Mouse (Mus musculus) forebrain, embryonic 16.5 days (tissue): Measurements from ENCODE around the gene Tuba1c. TPM values are rescaled to one million over a fixed set of nuclear protein-coding genes. Genes with fewer than 3 reads are reported as not detected.

Source experiments
- ATAC-seq: fragments of 200-750 bp; cut with Nextera tagmentation; 2 replicates; pipeline ENCODE4 v1.8.0; 2017; ENCODE audit warnings: mild to moderate bottlenecking, moderate library complexity
- H3K27ac ChIP-seq: fragments of 300-500 bp; sonication (generic); 2 replicates; pipeline ENCODE4 v1.5.1; 2014; ENCODE audit warnings: low read length, control low read depth
- H3K27me3 ChIP-seq: fragments of 300-500 bp; sonication (generic); replicated peaks from 2 replicates; pipeline ENCODE4 v1.6.1; 2014; ENCODE audit warnings: low read length; ENCODE audit not compliant: control insufficient read depth, insufficient read depth
- H3K36me3 ChIP-seq: fragments of 300-500 bp; sonication (generic); 2 replicates; pipeline ENCODE4 v1.6.1; 2014; ENCODE audit not compliant: control insufficient read depth, insufficient read depth
- H3K4me1 ChIP-seq: fragments of 300-500 bp; sonication (generic); replicated peaks from 2 replicates; pipeline ENCODE4 v1.6.1; 2014; ENCODE audit warnings: low read length; ENCODE audit not compliant: control insufficient read depth, insufficient read depth
- H3K4me2 ChIP-seq: fragments of 300-500 bp; sonication (generic); 2 replicates; pipeline ENCODE4 v1.6.1; 2014; ENCODE audit warnings: mild to moderate bottlenecking, low read length, control low read depth
- H3K4me3 ChIP-seq: fragments of 300-500 bp; sonication (generic); replicated peaks from 2 replicates; pipeline ENCODE4 v1.5.1; 2014; ENCODE audit warnings: mild to moderate bottlenecking, low read length, control low read depth
- H3K9ac ChIP-seq: fragments of 300-500 bp; sonication (generic); replicated peaks from 2 replicates; pipeline ENCODE4 v1.6.1; 2014; ENCODE audit warnings: low read depth, low read length, control low read depth
- H3K9me3 ChIP-seq: fragments of 300-500 bp; sonication (generic); 2 replicates; pipeline ENCODE4 v1.6.1; 2016; ENCODE audit warnings: low read length; ENCODE audit not compliant: control insufficient read depth
- WGBS: fragments of 180-500 bp; shearing (Covaris S2); extraction: QIAGEN DNeasy Blood & Tissue Kit; methylation state at CpG from one replicate; pipeline ENCODE4 v1.1.7; 2014; 5-methylcytosine and 5-hydroxymethylcytosine counted together
- polyA plus RNA-seq: library from polyadenylated mRNA; unstranded; fragments of >200 nt; fragmentation: Nextera tagmentation; extraction: Ambion mirVana; gene quantifications from 2 replicates; pipeline ENCODE4 v1.2.1, GENCODE M21; 2015

The Tuba1c gene
- polyA plus RNA-seq, 1 experiment from 2014 or later, result 42.1 TPM

- WGBS, result 85% methylated on average over 3 of the region's 3 CpGs
- no peak for ATAC-seq
- no peak overlapping the region for H3K9ac ChIP-seq
These were observed 17.7 kb upstream of the Tuba1c start for GRCm38 (mm10) chr15:99011946-99012345.

GRCm38 (mm10) chr15:99014496-99015030 lies 15.1 kb upstream of the Tuba1c start:
- no peaks in the 10 kb centered on the region for H3K4me1 ChIP-seq
- no peaks in the 10 kb centered on the region for H3K9me3 ChIP-seq
- 69% methylated on average over 9 of the region's 9 CpGs for WGBS
- no peaks in the 10 kb centered on the region for H3K27me3 ChIP-seq
- H3K9ac ChIP-seq, result no peak overlapping the region
- H3K36me3 ChIP-seq, result no peaks in the 10 kb centered on the region
- no peak overlapping the region for H3K27ac ChIP-seq
- ATAC-seq, result no peak
- H3K4me3 ChIP-seq, result no peak overlapping the region
- H3K4me2 ChIP-seq, result no peak overlapping the region

More at GRCm38 (mm10) chr15:99011946-99012345, 17.7 kb upstream of the Tuba1c start:
- Histone ChIP-seq H3K4me2 (no peak overlapping the region), H3K36me3 (no peaks in the 10 kb centered on the region), H3K27ac (no peak overlapping the region), H3K9me3 (no peaks in the 10 kb centered on the region), H3K27me3 (no peaks in the 10 kb centered on the region), H3K4me3 (no peak overlapping the region), H3K4me1 (no peaks in the 10 kb centered on the region)

- Histone ChIP-seq H3K4me3 (no peak overlapping the region), H3K27ac (no peak overlapping the region), H3K9ac (no peak overlapping the region), H3K36me3 (no peaks in the 10 kb centered on the region), H3K4me2 (no peak overlapping the region), H3K27me3 (no peaks in the 10 kb centered on the region), H3K9me3 (no peaks in the 10 kb centered on the region), H3K4me1 (no peaks in the 10 kb centered on the region)
- ATAC-seq, result no peak
- 83% methylated on average over 8 of the region's 8 CpGs for WGBS
These were observed 12.3 kb upstream of the Tuba1c start for GRCm38 (mm10) chr15:99017355-99017761.

GRCm38 (mm10) chr15:99017986-99018385 lies 11.7 kb upstream of the Tuba1c start:
- no peak overlapping the region for H3K27ac ChIP-seq
- H3K4me2 ChIP-seq, result no peak overlapping the region
- H3K9me3 ChIP-seq, result no peaks in the 10 kb centered on the region
- no peaks in the 10 kb centered on the region for H3K27me3 ChIP-seq
- H3K4me3 ChIP-seq, result no peak overlapping the region
- no peak for ATAC-seq
- H3K4me1 ChIP-seq, result no peaks in the 10 kb centered on the region
- no peak overlapping the region for H3K9ac ChIP-seq
- H3K36me3 ChIP-seq, result no peaks in the 10 kb centered on the region
- WGBS, result 45% methylated on average over 9 of the region's 9 CpGs

GRCm38 (mm10) chr15:99018630-99019029 lies 11.1 kb upstream of the Tuba1c start:
- Histone ChIP-seq H3K4me3 (no peak overlapping the region), H3K27ac (no peak overlapping the region), H3K4me1 (no peaks in the 10 kb centered on the region), H3K9me3 (no peaks in the 10 kb centered on the region), H3K9ac (no peak overlapping the region), H3K4me2 (no peak overlapping the region), H3K36me3 (no peaks in the 10 kb centered on the region), H3K27me3 (no peaks in the 10 kb centered on the region)
- ATAC-seq, result no peak
- 86% methylated on average over 4 of the region's 4 CpGs for WGBS

- Histone ChIP-seq H3K4me1 (no peaks in the 10 kb centered on the region), H3K36me3 (no peaks in the 10 kb centered on the region), H3K9ac (no peak overlapping the region), H3K27me3 (no peaks in the 10 kb centered on the region), H3K27ac (no peak overlapping the region), H3K4me3 (no peak overlapping the region), H3K4me2 (no peak overlapping the region), H3K9me3 (no peaks in the 10 kb centered on the region)
- ATAC-seq, result no peak
- 64% methylated on average over 8 of the region's 8 CpGs for WGBS
These were observed 10.3 kb upstream of the Tuba1c start for GRCm38 (mm10) chr15:99019436-99019835.

GRCm38 (mm10) chr15:99020171-99020570 lies 9.5 kb upstream of the Tuba1c start:
- H3K4me1 ChIP-seq, result no peaks in the 10 kb centered on the region
- H3K9ac ChIP-seq, result no peak overlapping the region
- H3K27ac ChIP-seq, result no peak overlapping the region
- no peaks in the 10 kb centered on the region for H3K9me3 ChIP-seq
- 92% methylated on average over 4 of the region's 4 CpGs for WGBS
- no peaks in the 10 kb centered on the region for H3K27me3 ChIP-seq
- no peak overlapping the region for H3K4me2 ChIP-seq
- H3K4me3 ChIP-seq, result no peak overlapping the region
- H3K36me3 ChIP-seq, result no peaks in the 10 kb centered on the region
- ATAC-seq, result no peak

- Histone ChIP-seq H3K36me3 (no peaks in the 10 kb centered on the region), H3K4me3 (no peak overlapping the region), H3K27me3 (no peaks in the 10 kb centered on the region), H3K4me2 (no peak overlapping the region), H3K9me3 (no peaks in the 10 kb centered on the region), H3K27ac (no peak overlapping the region), H3K9ac (no peak overlapping the region), H3K4me1 (no peaks in the 10 kb centered on the region)
- ATAC-seq, result no peak
- 94% methylated on average over 7 of the region's 7 CpGs for WGBS
These were observed 8.4 kb upstream of the Tuba1c start for GRCm38 (mm10) chr15:99021255-99021654.

- H3K36me3 ChIP-seq, result no peaks in the 10 kb centered on the region
- 19% methylated on average over 7 of the region's 8 CpGs for WGBS
- no peak overlapping the region for H3K4me3 ChIP-seq
- H3K4me2 ChIP-seq, result no peak overlapping the region
- H3K27me3 ChIP-seq, result no peaks in the 10 kb centered on the region
- no peak overlapping the region for H3K27ac ChIP-seq
- H3K9ac ChIP-seq, result no peak overlapping the region
- H3K4me1 ChIP-seq, result peaks cover 8% of the 10 kb centered on the region
- no peaks in the 10 kb centered on the region for H3K9me3 ChIP-seq
- ATAC-seq, result no peak
These were observed 4.9 kb upstream of the Tuba1c start for GRCm38 (mm10) chr15:99024668-99025314.

- H3K36me3 ChIP-seq, result no peaks in the 10 kb centered on the region
- no peak overlapping the region for H3K27ac ChIP-seq
- no peak for ATAC-seq
- no peak overlapping the region for H3K4me2 ChIP-seq
- 79% methylated on average over 13 of the region's 13 CpGs for WGBS
- no peak overlapping the region for H3K9ac ChIP-seq
- H3K27me3 ChIP-seq, result no peaks in the 10 kb centered on the region
- H3K9me3 ChIP-seq, result no peaks in the 10 kb centered on the region
- no peak overlapping the region for H3K4me3 ChIP-seq
- peaks cover 15% of the 10 kb centered on the region for H3K4me1 ChIP-seq
These were observed 4.3 kb upstream of the Tuba1c start for GRCm38 (mm10) chr15:99025414-99025813.
